Mouse (Mus musculus): ENCODE data around the gene Tmem9b.

GRCm38 (mm10) chr7:109792759-109793158 is 40.1 kb upstream of the Tmem9b start:
- TF ChIP-seq CTCF (IDR thresholded peaks at IDR 0.05) (peak; percentile 85), EP300 (IDR thresholded peaks at IDR 0.05) (no peak)

Measured in lung, postnatal 0 days (tissue).